Mouse (Mus musculus): ENCODE measurements at regions not wholly inside any gene's neighbourhood (a gene's known extent, or its start where the extent isn't known, plus 50 kb on each side); places are given as distances from the start of the nearest gene placed in this dataset.
A peak's percentile ranks its signal among the peaks of the same experiment; 100 is the strongest.

- H3K27ac ChIP-seq = no peak overlapping the region
- no peaks in the 10 kb centered on the region for H3K27me3 ChIP-seq
- no peak overlapping the region for H3K9ac ChIP-seq
- no peaks in the 10 kb centered on the region for H3K4me1 ChIP-seq
- no peaks in the 10 kb centered on the region for H3K9me3 ChIP-seq
- H3K36me3 ChIP-seq (replicated peaks) = no peaks in the 10 kb centered on the region
- no peak for ATAC-seq (ENCODE audit: low FRiP score)
- WGBS = 83% methylated on average over 1 of the region's 1 CpGs
- no peak overlapping the region for H3K4me3 ChIP-seq (replicated peaks)
- no peak overlapping the region for H3K4me2 ChIP-seq
Measured at GRCm38 (mm10) chr7:58919863-58920262, 263.9 kb downstream of the Atp10a start.

GRCm38 (mm10) chr7:58920283-58920682, 264.3 kb downstream of the Atp10a start:
- ATAC-seq (ENCODE audit: low FRiP score) = no peak
- 76% methylated on average over 1 of the region's 1 CpGs for WGBS
- no peak overlapping the region for H3K4me3 ChIP-seq (replicated peaks)

GRCm38 (mm10) chr7:58924975-58925374, 269.0 kb downstream of the Atp10a start:
- H3K36me3 ChIP-seq (replicated peaks) = no peaks in the 10 kb centered on the region
- no peaks in the 10 kb centered on the region for H3K4me1 ChIP-seq
- no peak overlapping the region for H3K9ac ChIP-seq
- H3K27ac ChIP-seq = no peak overlapping the region
- no peak overlapping the region for H3K4me2 ChIP-seq
- H3K9me3 ChIP-seq = no peaks in the 10 kb centered on the region
- H3K4me3 ChIP-seq (replicated peaks) = no peak overlapping the region
- WGBS = 98% methylated on average over 1 of the region's 1 CpGs
- no peaks in the 10 kb centered on the region for H3K27me3 ChIP-seq
- no peak for ATAC-seq (ENCODE audit: low FRiP score)

More at GRCm38 (mm10) chr7:58920283-58920682, 264.3 kb downstream of the Atp10a start:
- Histone ChIP-seq H3K9me3 (no peaks in the 10 kb centered on the region), H3K9ac (no peak overlapping the region), H3K36me3 (replicated peaks) (no peaks in the 10 kb centered on the region), H3K27me3 (no peaks in the 10 kb centered on the region), H3K4me2 (no peak overlapping the region), H3K4me1 (no peaks in the 10 kb centered on the region), H3K27ac (no peak overlapping the region)

GRCm38 (mm10) chr7:58925406-58925805, 269.4 kb downstream of the Atp10a start:
- Histone ChIP-seq H3K4me2 (no peak overlapping the region), H3K36me3 (replicated peaks) (no peaks in the 10 kb centered on the region), H3K27ac (no peak overlapping the region), H3K4me3 (replicated peaks) (no peak overlapping the region), H3K9me3 (no peaks in the 10 kb centered on the region), H3K27me3 (no peaks in the 10 kb centered on the region), H3K4me1 (no peaks in the 10 kb centered on the region), H3K9ac (no peak overlapping the region)
- 92% methylated on average over 2 of the region's 2 CpGs for WGBS
- no peak for ATAC-seq (ENCODE audit: low FRiP score)

- 87% methylated on average over 2 of the region's 2 CpGs for WGBS
- ATAC-seq (ENCODE audit: low FRiP score) = no peak
- Histone ChIP-seq H3K4me3 (replicated peaks) (no peak overlapping the region), H3K4me2 (no peak overlapping the region), H3K4me1 (no peaks in the 10 kb centered on the region), H3K27me3 (no peaks in the 10 kb centered on the region), H3K9me3 (no peaks in the 10 kb centered on the region), H3K9ac (no peak overlapping the region), H3K27ac (no peak overlapping the region), H3K36me3 (replicated peaks) (no peaks in the 10 kb centered on the region)
Measured at GRCm38 (mm10) chr7:58957448-58957847, 271.1 kb upstream of the Ube3a start.

DNA sequence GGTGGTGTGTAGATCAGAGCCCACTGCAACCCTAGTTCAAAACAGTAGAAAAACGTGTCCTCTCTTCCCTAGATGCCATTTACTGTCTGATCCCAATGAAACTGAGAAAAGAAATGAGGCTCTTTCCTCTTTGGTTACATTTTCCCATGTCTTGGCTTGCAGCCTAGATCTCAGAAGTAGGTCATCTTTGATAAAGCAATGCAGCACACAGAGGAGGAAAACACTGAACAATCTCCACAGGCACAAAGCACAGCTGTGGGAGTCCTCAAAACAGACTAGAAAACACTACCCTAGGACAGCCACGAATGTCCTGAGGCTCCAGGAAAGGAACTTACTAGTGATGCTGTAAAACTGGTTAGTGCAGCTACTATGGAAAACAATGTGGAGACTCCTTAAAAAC, 221.4 kb upstream of the Ube3a start:
- no peak overlapping the region for H3K4me2 ChIP-seq
- 66% methylated on average over 2 of the region's 2 CpGs for WGBS
- ATAC-seq (ENCODE audit: low FRiP score) = no peak

GRCm38 (mm10) chr7:59013449-59014301, 214.9 kb upstream of the Ube3a start:
- 82% methylated on average over 9 of the region's 9 CpGs for WGBS
- no peaks in the 10 kb centered on the region for H3K27me3 ChIP-seq
- no peak overlapping the region for H3K27ac ChIP-seq
- H3K4me2 ChIP-seq = no peak overlapping the region
- H3K36me3 ChIP-seq (replicated peaks) = no peaks in the 10 kb centered on the region
- no peaks in the 10 kb centered on the region for H3K9me3 ChIP-seq
- H3K4me3 ChIP-seq (replicated peaks) = no peak overlapping the region
- H3K9ac ChIP-seq = no peak overlapping the region
- no peaks in the 10 kb centered on the region for H3K4me1 ChIP-seq
- no peak for ATAC-seq (ENCODE audit: low FRiP score)

More for the DNA sequence above, 221.4 kb upstream of the Ube3a start:
- no peaks in the 10 kb centered on the region for H3K36me3 ChIP-seq (replicated peaks)
- H3K4me3 ChIP-seq (replicated peaks) = no peak overlapping the region
- H3K4me1 ChIP-seq = no peaks in the 10 kb centered on the region
- H3K9ac ChIP-seq = no peak overlapping the region
- H3K27me3 ChIP-seq = no peaks in the 10 kb centered on the region
- no peaks in the 10 kb centered on the region for H3K9me3 ChIP-seq
- H3K27ac ChIP-seq = no peak overlapping the region

GRCm38 (mm10) chr7:59014302-59014677, 214.3 kb upstream of the Ube3a start:
- Histone ChIP-seq H3K27me3 (no peaks in the 10 kb centered on the region), H3K4me3 (replicated peaks) (no peak overlapping the region), H3K9ac (no peak overlapping the region), H3K36me3 (replicated peaks) (no peaks in the 10 kb centered on the region), H3K4me2 (no peak overlapping the region), H3K4me1 (no peaks in the 10 kb centered on the region), H3K27ac (no peak overlapping the region), H3K9me3 (no peaks in the 10 kb centered on the region)
- no peak for ATAC-seq (ENCODE audit: low FRiP score)
- WGBS = 51% methylated on average over 6 of the region's 6 CpGs

DNA sequence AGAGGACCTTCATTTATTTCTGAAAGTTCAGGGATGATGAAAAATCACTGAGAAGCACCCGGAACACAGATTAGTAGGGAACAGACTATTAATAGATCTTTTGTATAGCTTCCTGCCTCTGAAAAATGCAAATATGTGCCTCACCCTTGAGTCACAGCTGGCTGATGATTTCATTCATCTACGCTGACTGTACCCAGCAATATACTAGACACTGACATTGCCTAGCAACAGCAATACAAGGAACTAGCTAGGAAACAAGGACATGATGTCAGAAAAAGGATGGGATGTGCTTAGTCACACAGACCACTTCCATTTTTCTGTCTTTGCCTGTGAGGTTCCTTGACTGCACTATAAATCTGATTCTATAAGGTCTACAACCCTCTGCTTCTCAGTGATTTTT, 201.1 kb upstream of the Ube3a start:
- no peak overlapping the region for H3K4me2 ChIP-seq
- 0 out of 2 replicates have a peak, but pooled peaks have one; percentile 41 for ATAC-seq (ENCODE audit: low FRiP score)
- no peaks in the 10 kb centered on the region for H3K36me3 ChIP-seq (replicated peaks)
- no peak overlapping the region for H3K4me3 ChIP-seq (replicated peaks)
- H3K9me3 ChIP-seq = no peaks in the 10 kb centered on the region
- 70% methylated on average over 2 of the region's 2 CpGs for WGBS
- no peak overlapping the region for H3K27ac ChIP-seq
- H3K27me3 ChIP-seq = no peaks in the 10 kb centered on the region
- H3K4me1 ChIP-seq = no peaks in the 10 kb centered on the region
- H3K9ac ChIP-seq = no peak overlapping the region
